Mouse (Mus musculus) kidney, postnatal 25 days (tissue): ENCODE data around the gene Gnl2.
A peak's percentile ranks its signal among the peaks of the same experiment; 100 is the strongest.

Source experiments
- DNase-seq, 2 experiments: peaks; one replicate each; pipeline ENCODE4 v3.0.0; 2021; ENCODE audit warnings: mixed read lengths in 2 of 2

Gnl2 gene

DNA sequence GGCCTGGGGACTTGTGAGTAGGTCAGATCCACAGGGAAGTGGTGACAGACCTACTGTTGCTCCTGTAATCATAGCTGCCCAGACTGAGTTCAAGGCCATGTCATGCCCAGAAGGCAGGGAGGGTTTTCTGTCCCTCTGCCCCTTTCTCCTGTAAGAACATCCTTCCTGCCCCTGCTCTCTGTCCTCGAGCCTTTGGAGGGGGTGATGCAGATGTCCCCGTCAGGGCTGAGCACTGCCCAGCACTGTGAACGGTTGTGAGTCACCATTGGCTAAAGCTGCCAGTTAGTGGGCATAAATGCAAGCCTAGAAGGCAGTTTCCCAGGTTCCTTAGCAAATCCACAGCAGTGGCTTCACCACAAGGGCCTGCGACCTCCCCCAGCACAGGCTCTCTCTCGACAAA lies 76.6 kb downstream of the Gnl2 start:
- no peak for DNase-seq

- DNase-seq: no peak
Observed at GRCm38 (mm10) chr4:125096066-125096465, 79.7 kb downstream of the Gnl2 start.

- no peak for DNase-seq
Observed at GRCm38 (mm10) chr4:125097412-125097811, 81.0 kb downstream of the Gnl2 start.

DNA sequence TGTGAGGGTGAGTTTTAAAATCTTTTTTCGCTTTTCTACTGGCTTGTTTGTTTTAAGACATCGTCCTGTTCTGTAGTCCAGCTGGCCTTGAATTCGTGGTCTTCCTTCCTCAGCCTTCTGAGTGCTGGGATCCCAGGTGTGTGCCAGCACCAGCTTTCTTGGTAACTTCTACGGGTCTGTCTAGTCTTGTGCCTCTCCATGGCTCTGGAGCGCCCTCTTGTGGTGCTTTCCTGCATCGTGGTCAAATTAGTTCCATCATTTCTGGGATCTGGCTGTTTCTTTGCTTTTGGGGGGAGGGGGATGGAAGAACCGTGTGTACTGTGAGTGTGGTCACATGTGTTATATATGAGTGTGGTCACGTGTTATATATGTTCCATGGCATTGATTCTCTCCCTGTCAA lies 83.1 kb downstream of the Gnl2 start:
- DNase-seq: peak; percentile 79 to 90

- DNase-seq: no peak
Observed at GRCm38 (mm10) chr4:125101334-125101733, 84.9 kb downstream of the Gnl2 start.
